In genomic region chr6:72482156-72482555, GRCm38 (mm10) we compare ENCODE assay signal across 31 mouse cellular contexts. TPM values are rescaled to one million over a fixed set of nuclear protein-coding genes. Genes with fewer than 3 reads are reported as not detected.
"Had no signal": no experiment of that assay in that cellular context is flagged by ENCODE, and none has a peak within 500 bp of the region (broad histone marks: within the 10 kb centered on the region; RNA-seq: fewer than 3 reads in every experiment).

No protein-coding gene starts in this region.

- H3K4me1 ChIP-seq: heart, embryonic 10.5 days; heart, embryonic 12.5 days; hindbrain, embryonic 10.5 days; hindbrain, embryonic 12.5 days; intestine, embryonic 15.5 days; kidney, embryonic 15.5 days; limb, embryonic 10.5 days; limb, embryonic 12.5 days had no signal

- H3K4me3 ChIP-seq: heart, embryonic 10.5 days; heart, embryonic 12.5 days; hindbrain, embryonic 10.5 days; hindbrain, embryonic 12.5 days; intestine, embryonic 15.5 days; kidney, embryonic 15.5 days; left cerebral cortex, adult 2 months; limb, embryonic 10.5 days; limb, embryonic 12.5 days; liver, embryonic 13.5 days had no signal

- H3K9me3 ChIP-seq: heart, embryonic 10.5 days; hindbrain, embryonic 10.5 days; hindbrain, embryonic 12.5 days; intestine, embryonic 15.5 days; kidney, embryonic 15.5 days; limb, embryonic 10.5 days; limb, embryonic 12.5 days; liver, embryonic 13.5 days had no signal

- ATAC-seq: hindbrain, embryonic 16.5 days; inflammation-experienced regulatory T-cells, adult 6 months; intestine, embryonic 15.5 days; intestine, postnatal 0 days had no signal

- H3K27ac ChIP-seq: heart, embryonic 10.5 days; hindbrain, embryonic 10.5 days; hindbrain, embryonic 12.5 days; hindbrain, embryonic 14.5 days; intestine, embryonic 15.5 days; kidney, embryonic 15.5 days; kidney, postnatal 0 days; left cerebral cortex, adult 2 months; limb, embryonic 10.5 days; limb, embryonic 12.5 days; liver, embryonic 13.5 days had no signal

- DNase-seq: gastrocnemius, postnatal 14 days; gastrocnemius, postnatal 36 days; heart, adult 18-20 months; heart, postnatal 10 days; heart, postnatal 4 days; kidney, adult 18-20 months; kidney, adult 9 months; kidney, postnatal 14 days; kidney, postnatal 36 days; layer of hippocampus, adult 9-11 months; liver; liver, embryonic 13.5 days had no signal

- H3K9ac ChIP-seq: heart, embryonic 12.5 days; hindbrain, embryonic 12.5 days; hindbrain, embryonic 14.5 days; intestine, embryonic 15.5 days; kidney, embryonic 15.5 days; limb, embryonic 12.5 days; liver, embryonic 13.5 days had no signal

- H3K36me3 ChIP-seq: heart, embryonic 10.5 days; heart, embryonic 12.5 days; hindbrain, embryonic 10.5 days; hindbrain, embryonic 12.5 days; intestine, embryonic 15.5 days; kidney, embryonic 15.5 days; limb, embryonic 10.5 days; limb, embryonic 12.5 days; liver, embryonic 13.5 days had no signal

- H3K27me3 ChIP-seq: heart, embryonic 12.5 days; hindbrain, embryonic 12.5 days; intestine, embryonic 15.5 days; kidney, embryonic 15.5 days; limb, embryonic 12.5 days; liver, embryonic 13.5 days had no signal

RNA-seq across cellular contexts. Expression of gene Sh2d6, which starts 39.4 kb away (rescaled TPM):
- total RNA-seq: heart, adult 8-10 months; heart, postnatal 25 days had no signal
- polyA plus RNA-seq: heart, embryonic 10.5 days; heart, embryonic 12.5 days; heart, embryonic 14.5 days; heart, embryonic 16.5 days; inflammation-experienced regulatory T-cells, adult 6 months; kidney, postnatal 0 days; liver, embryonic 11.5 days; liver, embryonic 13.5 days had no signal
